Mouse (Mus musculus): Measurements from ENCODE around the gene Stap1.

Gene Stap1

GRCm38 (mm10) chr5:86129828-86130227 is 58.3 kb downstream of the Stap1 start:
- no peak for DNase-seq

Measured in thymus, adult 18-20 months (tissue).